Mouse (Mus musculus) CH12.LX (cell line): ENCODE measurements around the gene Mllt3. TPM values are rescaled to one million over a fixed set of nuclear protein-coding genes. Genes with fewer than 3 reads are reported as not detected.

Source experiments
- DNase-seq: peaks from one replicate; pipeline ENCODE4 v3.0.0-alpha.2; 2013; ENCODE audit errors: extremely low read depth
- H3K27ac ChIP-seq: 2 replicates; pipeline ENCODE4 v1.5.1; 2012; ENCODE audit warnings: low read depth, mild to moderate bottlenecking, control low read depth, moderate library complexity; ENCODE audit not compliant: insufficient read depth
- H3K27me3 ChIP-seq: replicated peaks from 2 replicates; pipeline ENCODE3; 2012; ENCODE audit warnings: inconsistent platforms
- H3K36me3 ChIP-seq, 2 experiments: replicated peaks in 1 of 2; 2 replicates each; pipeline versions ENCODE3 to v1.6.1; 2012; ENCODE audit warnings: inconsistent platforms in 1 of 2, low read length in 1 of 2, mild to moderate bottlenecking in 1 of 2, mixed read lengths in 1 of 2, moderate library complexity in 1 of 2; ENCODE audit not compliant: control insufficient read depth in 1 of 2, insufficient read depth in 1 of 2
- H3K4me1 ChIP-seq, 2 experiments: 2 replicates each; pipeline ENCODE4 v1.6.1; 2012; ENCODE audit warnings: inconsistent platforms in 1 of 2, moderate library complexity in 1 of 2; ENCODE audit not compliant: insufficient read depth in 2 of 2, control insufficient read depth in 1 of 2
- H3K4me2 ChIP-seq: 2 replicates; pipeline ENCODE4 v1.6.1; 2012; ENCODE audit warnings: low read depth, mild to moderate bottlenecking, control low read depth; ENCODE audit not compliant: poor library complexity, insufficient read depth, severe bottlenecking
- H3K4me3 ChIP-seq, 3 experiments: fragments of 150-350 bp in 1 of 3; sonication (generic) in 1 of 3; replicated peaks in 1 of 3; 2 replicates each; pipeline versions ENCODE3 to v1.5.1; 2011 to 2012; ENCODE audit warnings: low read depth in 2 of 3, low read length in 2 of 3, mild to moderate bottlenecking in 2 of 3, moderate library complexity in 2 of 3, control low read depth in 1 of 3, improper control_type of control experiment in 1 of 3, inconsistent platforms in 1 of 3, mixed read lengths in 1 of 3; ENCODE audit not compliant: poor library complexity in 1 of 3
- H3K79me2 ChIP-seq: replicated peaks from 2 replicates; pipeline ENCODE4 v1.6.1; 2012; ENCODE audit warnings: mild to moderate bottlenecking, moderate library complexity; ENCODE audit not compliant: control insufficient read depth, poor library complexity, insufficient read depth, severe bottlenecking; ENCODE audit errors: extremely low read depth
- H3K9ac ChIP-seq: 2 replicates; pipeline ENCODE4 v1.6.1; 2012; ENCODE audit warnings: low read depth, mild to moderate bottlenecking, control low read depth, moderate library complexity; ENCODE audit not compliant: insufficient read depth
- H3K9me3 ChIP-seq: replicated peaks from 2 replicates; pipeline ENCODE3; 2012; ENCODE audit warnings: low read length, inconsistent platforms, mixed read lengths
- CHD1 ChIP-seq: IDR thresholded peaks from 2 replicates; pipeline ENCODE4 v1.6.1; 2012; ENCODE audit warnings: low read depth, low read length, improper control_type of control experiment, inconsistent platforms
- ELF1 ChIP-seq: IDR thresholded peaks from 2 replicates; pipeline ENCODE4 v1.6.1; 2014; ENCODE audit warnings: low read depth, mild to moderate bottlenecking, inconsistent platforms, low read length, improper control_type of control experiment
- ETS1 ChIP-seq: conservative IDR thresholded peaks from 2 replicates; pipeline ENCODE4 v1.6.1; 2012; ENCODE audit warnings: low read depth, mild to moderate bottlenecking, inconsistent platforms, low read length, improper control_type of control experiment, moderate library complexity
- IRF4 ChIP-seq: IDR thresholded peaks from 2 replicates; pipeline ENCODE4 v1.6.1; 2014; ENCODE audit warnings: low read depth, mild to moderate bottlenecking, inconsistent platforms, low read length, improper control_type of control experiment
- MAFK ChIP-seq: IDR thresholded peaks from 2 replicates; pipeline ENCODE4 v1.6.1; 2011; ENCODE audit warnings: low read length, improper control_type of control experiment; ENCODE audit not compliant: insufficient replicate concordance
- MXI1 ChIP-seq: IDR thresholded peaks from 2 replicates; pipeline ENCODE4 v1.6.1; 2011; ENCODE audit warnings: mild to moderate bottlenecking, low read depth, low read length, improper control_type of control experiment
- MYC ChIP-seq: IDR thresholded peaks from 2 replicates; pipeline ENCODE4 v1.6.1; 2011; ENCODE audit warnings: low read depth, mild to moderate bottlenecking, improper control_type of control experiment, low read length
- RCOR1 ChIP-seq: conservative IDR thresholded peaks from 2 replicates; pipeline ENCODE4 v1.6.1; 2012; ENCODE audit warnings: low read depth, mild to moderate bottlenecking, inconsistent platforms, low read length, improper control_type of control experiment
- SIN3A ChIP-seq: IDR thresholded peaks from 2 replicates; pipeline ENCODE4 v1.6.1; 2012; ENCODE audit warnings: low read length, improper control_type of control experiment, inconsistent platforms
- UBTF ChIP-seq: IDR thresholded peaks from 2 replicates; pipeline ENCODE4 v1.6.1; 2012; ENCODE audit warnings: low read depth, mild to moderate bottlenecking, inconsistent platforms, low read length, improper control_type of control experiment, moderate library complexity
- USF2 ChIP-seq: conservative IDR thresholded peaks from 2 replicates; pipeline ENCODE4 v1.6.1; 2011; ENCODE audit warnings: low read depth, low read length, improper control_type of control experiment
- ZKSCAN1 ChIP-seq: IDR thresholded peaks from 2 replicates; pipeline ENCODE4 v1.6.1; 2012; ENCODE audit warnings: low read depth, inconsistent platforms, low read length, improper control_type of control experiment, borderline replicate concordance
- ZNF384 ChIP-seq: IDR thresholded peaks from 2 replicates; pipeline ENCODE4 v1.6.1; 2012; ENCODE audit warnings: low read depth, low read length, improper control_type of control experiment, inconsistent platforms
- dilution Hi-C: fragments of 300-500 bp; cut with MboI; formaldehyde crosslinking; loops from 2 replicates; pipeline ENCODE4 v1.14.3; 2020; ENCODE audit warnings: low sequenced_read_pairs; ENCODE audit not compliant: extremely low pct_unique_long_range_greater_than_20kb, extremely low pct_ligation_motif_present
- in situ Hi-C: fragments of 300-500 bp; cut with MboI; formaldehyde crosslinking; loops from 3 replicates; pipeline ENCODE4 v1.14.3; 2019; ENCODE audit warnings: low sequenced_read_pairs, low pct_ligation_motif_present, low pct_unique_long_range_greater_than_20kb, mixed read lengths
- polyA plus RNA-seq: library from polyadenylated mRNA; unstranded; fragments of >175 nt; gene quantifications from 2 replicates; pipeline ENCODE4 v1.2.1, GENCODE M21; 2012; ENCODE audit warnings: low read depth; ENCODE audit not compliant: insufficient read length
- total RNA-seq, 2 experiments: library from RNA; depleted of rRNA; stranded (reverse); fragments of 300-350 nt in 1 of 2; fragments of >200 nt in 1 of 2; gene quantifications; 2 replicates each; pipeline ENCODE4 v1.2.3; 2012 to 2014

The Mllt3 gene
- total and polyA plus RNA-seq, 3 experiments = 8.3 to 20.9 (median 10.1) TPM

- H3K9me3 ChIP-seq = no peaks in the 10 kb centered on the region
- no peaks in the 10 kb centered on the region for H3K27me3 ChIP-seq
- no peak overlapping the region for H3K4me3 ChIP-seq
- peaks cover 0 to 29% of the 10 kb centered on the region in 2 experiments; a peak in 2 of 4 replicates for H3K4me1 ChIP-seq
- H3K79me2 ChIP-seq = no peaks in the 10 kb centered on the region
- in situ Hi-C loops (no loop called here), dilution Hi-C loops (no loop called here)
- no peak for DNase-seq
- H3K9ac ChIP-seq = no peak overlapping the region
- H3K4me2 ChIP-seq = no peak overlapping the region
- no peaks in the 10 kb centered on the region for H3K36me3 ChIP-seq
- TF ChIP-seq MYC (no peak), USF2 (no peak), ELF1 (no peak), CHD1 (no peak), UBTF (no peak)
- no peak overlapping the region for H3K27ac ChIP-seq
Observed at GRCm38 (mm10) chr4:87901166-87901565, 132.0 kb downstream of the Mllt3 start.

DNA sequence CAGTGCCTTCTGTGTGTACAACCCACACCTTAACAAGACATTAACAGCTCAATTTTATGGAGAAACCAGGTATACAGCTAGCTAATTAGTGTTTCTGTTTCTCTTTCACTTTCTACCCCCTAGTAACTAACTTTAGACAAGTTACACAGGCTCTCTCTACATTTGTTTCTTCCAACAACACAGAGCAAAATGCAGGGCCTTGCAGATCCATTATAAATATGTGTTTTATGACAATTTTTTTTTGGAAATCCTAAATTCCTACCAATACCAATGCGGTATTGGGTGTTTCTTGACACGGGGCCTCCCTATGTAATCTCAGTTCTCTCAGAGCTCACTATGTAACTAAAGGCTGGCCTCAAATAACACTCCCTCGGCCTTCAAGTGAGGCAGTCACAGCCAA, 139.7 kb downstream of the Mllt3 start:
- H3K36me3 ChIP-seq = no peaks in the 10 kb centered on the region
- no peaks in the 10 kb centered on the region for H3K27me3 ChIP-seq
- TF ChIP-seq ZNF384 (no peak), IRF4 (0 out of 2 replicates have a peak, but pooled peaks have one; percentile 31), ZKSCAN1 (no peak), RCOR1 (no peak), MXI1 (no peak)
- peaks cover 0 to 10% of the 10 kb centered on the region in 2 experiments; a peak in 2 of 4 replicates for H3K4me1 ChIP-seq
- dilution Hi-C loops = no loop called here
- H3K9me3 ChIP-seq = no peaks in the 10 kb centered on the region
- no peak overlapping the region for H3K27ac ChIP-seq
- in situ Hi-C loops = no loop called here
- no peaks in the 10 kb centered on the region for H3K79me2 ChIP-seq
- DNase-seq = peak; percentile 4
- H3K9ac ChIP-seq = peak overlapping the region; percentile 60; the same call in 1 of the 2 replicates
- peak overlapping the region in 1 of 3 experiments; percentile 36 for H3K4me3 ChIP-seq
- peak overlapping the region; percentile 42; the same call in 1 of the 2 replicates for H3K4me2 ChIP-seq

- Histone ChIP-seq H3K9me3 (no peaks in the 10 kb centered on the region), H3K27ac (no peak overlapping the region), H3K4me3 (peak overlapping the region in 1 of 3 experiments; percentile 36), H3K79me2 (no peaks in the 10 kb centered on the region), H3K9ac (peak overlapping the region; percentile 60; the same call in 1 of the 2 replicates), H3K4me2 (peak overlapping the region; percentile 61; the same call in 1 of the 2 replicates), H3K4me1 (peaks cover 0 to 10% of the 10 kb centered on the region in 2 experiments; a peak in 2 of 4 replicates), H3K27me3 (no peaks in the 10 kb centered on the region), H3K36me3 (no peaks in the 10 kb centered on the region)
- TF ChIP-seq SIN3A (no peak), MAFK (peak; percentile 66; the same call in 1 of the 2 replicates), ELF1 (0 out of 2 replicates have a peak, but pooled peaks have one; percentile 7), ETS1 (0 out of 2 replicates have a peak, but pooled peaks have one; percentile 13)
- dilution Hi-C loops = no loop called here
- peak; percentile 4 for DNase-seq
- in situ Hi-C loops = no loop called here
Observed at GRCm38 (mm10) chr4:87893012-87893411, 140.2 kb downstream of the Mllt3 start.
